Mouse (Mus musculus): ENCODE data around the gene Vmn1r41. TPM values are rescaled to one million over a fixed set of nuclear protein-coding genes. Genes with fewer than 3 reads are reported as not detected.

Vmn1r41 gene
- polyA plus RNA-seq (2017; shearing (Covaris generic)): not detected

DNA sequence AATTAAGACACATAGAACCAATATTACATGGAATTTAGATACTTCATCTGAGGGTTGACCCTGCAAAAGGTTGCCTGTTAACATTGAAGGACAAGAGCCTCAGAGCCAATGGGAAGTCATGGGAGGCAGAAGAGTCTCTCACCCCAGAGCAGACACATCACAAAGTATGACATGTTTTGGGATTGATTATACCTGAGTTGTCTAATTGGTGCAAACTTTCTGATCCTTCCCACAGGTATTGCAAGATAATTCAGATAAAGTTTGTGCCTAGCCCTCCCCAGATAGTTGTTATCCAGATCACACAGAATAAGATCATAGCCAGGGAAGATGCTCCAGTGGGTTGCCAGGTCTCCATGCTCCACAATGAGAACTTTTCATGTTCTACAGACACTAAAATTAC, at the start of gene Vmn1r41:
Gene Vmn1r41, plus strand, starts transcription at position 301 of the 400 bp plus-strand sequence.

DNA sequence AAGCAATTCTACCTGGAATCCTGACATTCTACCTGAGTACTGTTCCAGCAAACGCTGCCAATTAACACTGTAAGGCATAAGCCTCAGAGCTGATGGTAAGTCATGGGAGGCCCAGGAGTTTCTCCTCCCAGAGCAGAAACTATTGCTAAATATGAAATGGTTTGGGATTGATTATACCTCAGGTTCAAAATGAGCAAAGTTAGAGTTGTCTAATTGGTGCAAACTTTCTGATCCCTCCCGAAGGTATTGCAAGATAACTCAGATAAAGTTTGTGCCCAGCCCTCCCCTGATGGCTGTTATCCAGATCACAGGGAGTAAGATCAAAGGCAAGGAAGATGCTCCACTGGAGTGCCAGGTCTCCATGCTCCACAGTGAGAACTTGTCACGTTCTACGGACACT, 33.3 kb upstream of the Vmn1r41 start, which contains the start of gene Vmn1r40:
Gene Vmn1r40, plus strand, starts transcription at position 301 of the 400 bp plus-strand sequence.

Other genes starting within 250 kb of the Vmn1r41 start
- 4.9 TPM for gene Chchd6, start 145.1 kb upstream of the Vmn1r41 start, polyA plus RNA-seq (2017; shearing (Covaris generic))
- 2.4 TPM for gene Txnrd3, start 96.8 kb upstream of the Vmn1r41 start, polyA plus RNA-seq (2017; shearing (Covaris generic))
- gene Vmn1r40, start 33.2 kb upstream of the Vmn1r41 start, polyA plus RNA-seq (2017; shearing (Covaris generic)): not detected
- gene Vmn1r42, start 135.6 kb downstream of the Vmn1r41 start, polyA plus RNA-seq (2017; shearing (Covaris generic)): not detected
- gene Vmn1r43, start 135.6 kb downstream of the Vmn1r41 start, polyA plus RNA-seq (2017; shearing (Covaris generic)): not detected
- not detected for gene Vmn1r44, start 142.9 kb downstream of the Vmn1r41 start, polyA plus RNA-seq (2017; shearing (Covaris generic))
- gene Vmn1r45, start 199.8 kb downstream of the Vmn1r41 start, polyA plus RNA-seq (2017; shearing (Covaris generic)): 0.29 TPM
- gene Vmn1r46, start 228.5 kb downstream of the Vmn1r41 start, polyA plus RNA-seq (2017; shearing (Covaris generic)): 0.13 TPM

Data from effector memory CD4-positive, alpha-beta T cell, adult 7 months (primary cell).